Mouse (Mus musculus): Measurements from ENCODE around the gene Ncoa7.

Ncoa7 gene

DNA sequence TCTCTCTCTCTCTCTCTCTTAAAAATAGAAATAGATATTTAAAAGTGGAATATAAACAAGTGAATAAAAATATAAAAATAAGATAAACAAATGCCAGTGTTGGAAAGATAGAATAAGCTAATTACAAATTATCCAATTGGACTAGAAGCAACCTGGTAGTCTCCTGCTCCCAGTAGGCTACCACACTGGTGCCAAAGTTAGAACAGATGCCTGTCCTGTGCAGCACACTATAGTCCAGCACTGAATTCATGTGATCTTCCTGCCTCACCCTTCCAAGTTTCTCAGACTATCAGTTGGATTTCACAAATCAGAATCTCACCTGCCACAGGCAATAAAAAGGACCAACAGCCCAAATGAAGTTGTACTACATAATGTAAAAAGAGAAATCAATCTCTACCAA, 59.9 kb downstream of the Ncoa7 start:
- no peak for DNase-seq

DNA sequence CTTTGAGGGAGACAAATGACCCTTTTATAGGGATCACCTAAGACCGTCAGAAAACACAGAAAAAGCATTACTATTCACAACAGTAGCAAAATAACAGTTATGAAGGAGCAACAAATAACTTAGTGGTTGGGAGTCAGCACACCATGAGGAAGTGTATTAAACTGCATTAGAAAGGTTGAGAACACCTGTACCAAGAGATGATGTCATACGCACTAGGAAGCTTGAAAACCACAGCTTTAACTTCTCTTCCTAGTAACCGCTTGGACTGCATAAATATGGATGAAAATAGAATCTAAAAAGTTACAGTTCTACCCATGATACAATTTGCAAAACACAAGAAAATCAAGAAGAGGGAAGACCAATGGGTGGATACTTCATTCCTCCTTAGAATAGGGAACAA, 64.7 kb downstream of the Ncoa7 start:
- no peak for DNase-seq

DNA sequence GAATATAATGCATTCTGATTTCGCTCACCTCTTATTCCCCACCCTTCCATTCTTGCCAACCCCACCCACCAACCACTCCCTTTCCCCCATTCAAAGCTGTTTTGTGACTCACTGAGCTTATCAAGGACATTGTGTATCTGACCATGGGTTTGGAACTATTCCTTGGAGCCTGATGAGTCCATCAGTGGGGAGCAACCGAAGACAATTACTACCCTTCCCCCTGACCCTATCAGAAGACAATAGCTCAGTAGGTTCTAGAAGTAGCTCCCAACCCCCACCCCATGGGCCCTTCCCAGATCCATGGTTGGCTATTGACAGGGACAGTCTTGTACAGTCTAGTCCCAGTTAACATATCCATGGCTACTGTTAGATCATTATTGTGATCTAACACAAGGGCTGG, 65.8 kb downstream of the Ncoa7 start:
- no peak for DNase-seq

DNA sequence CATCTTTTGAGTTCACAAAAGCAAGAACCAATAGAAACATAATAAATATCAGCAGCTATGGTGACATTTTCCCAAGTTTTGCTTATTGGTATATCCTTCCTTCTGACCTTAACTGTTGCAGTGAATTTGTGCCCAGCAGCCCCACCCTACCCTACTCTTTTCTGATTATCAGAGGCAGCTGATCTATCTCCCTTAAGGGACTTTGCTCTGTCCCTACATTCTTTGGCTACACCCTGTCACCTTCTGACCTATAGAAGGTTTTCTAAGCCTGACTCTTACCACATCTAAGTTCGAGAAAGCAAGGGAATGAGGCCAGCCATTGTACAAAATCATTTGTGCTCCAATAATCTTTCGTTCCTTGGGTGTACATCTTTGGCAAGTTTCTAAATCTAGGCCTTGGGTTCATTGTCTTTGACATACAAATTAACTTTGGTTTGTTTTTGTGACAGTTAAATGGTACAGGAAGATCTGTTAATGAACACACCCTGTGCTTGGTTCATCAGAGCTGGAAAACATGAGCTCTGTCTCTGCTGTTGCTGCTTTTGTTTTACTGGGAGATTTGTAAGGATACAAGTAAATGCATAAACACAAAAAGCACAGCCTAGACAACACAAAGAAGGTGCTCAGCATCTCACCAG, 69.9 kb downstream of the Ncoa7 start:
- no peak for DNase-seq

DNA sequence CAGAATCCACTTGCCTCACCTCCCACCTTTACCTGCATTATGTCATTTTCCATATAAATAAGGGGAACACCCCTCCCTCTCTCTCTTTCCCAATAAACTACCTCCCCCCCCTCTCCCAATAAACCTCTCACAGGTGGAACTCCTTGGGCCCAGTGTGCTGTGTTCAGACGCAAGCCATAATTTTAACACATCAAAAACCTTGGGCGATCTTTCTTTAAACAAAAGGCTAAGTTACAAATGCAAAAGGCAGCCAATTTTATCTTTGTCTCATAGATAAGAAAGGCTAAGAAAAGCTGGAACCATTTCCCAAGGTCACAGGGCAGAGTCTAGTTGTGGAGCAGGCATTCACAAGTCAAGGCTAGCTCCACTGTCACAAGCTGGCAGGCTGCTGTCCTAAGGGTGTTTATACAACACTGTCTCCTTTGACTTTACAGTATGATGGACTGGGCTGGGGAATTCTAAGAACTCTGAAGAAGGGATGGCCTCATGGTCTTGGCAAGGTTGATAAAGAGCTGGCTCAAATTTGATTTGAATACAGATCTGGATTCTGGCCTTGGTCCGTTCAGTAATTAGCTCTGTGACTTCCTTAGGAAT, 71.7 kb downstream of the Ncoa7 start:
- peak; percentile 28 for DNase-seq

DNA sequence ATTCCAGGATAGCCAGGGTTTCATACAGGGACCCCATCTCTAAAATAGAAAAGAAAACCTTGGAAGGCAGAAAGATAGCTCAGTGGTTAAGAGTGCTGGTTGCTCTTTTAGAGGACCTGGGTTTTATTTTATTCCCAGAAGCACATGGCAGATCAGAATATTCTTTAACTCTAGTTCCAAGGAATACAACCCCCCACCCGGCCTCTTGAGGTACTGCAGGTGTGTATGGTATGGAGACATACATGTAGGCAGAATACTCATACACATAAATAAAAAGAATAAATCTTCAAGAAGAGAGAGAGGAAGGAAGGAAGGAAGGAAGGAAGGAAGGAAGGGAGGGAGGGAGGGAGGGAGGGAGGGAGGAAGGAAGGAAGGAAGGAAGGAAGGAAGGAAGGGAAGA, 72.3 kb downstream of the Ncoa7 start:
- DNase-seq = no peak

DNA sequence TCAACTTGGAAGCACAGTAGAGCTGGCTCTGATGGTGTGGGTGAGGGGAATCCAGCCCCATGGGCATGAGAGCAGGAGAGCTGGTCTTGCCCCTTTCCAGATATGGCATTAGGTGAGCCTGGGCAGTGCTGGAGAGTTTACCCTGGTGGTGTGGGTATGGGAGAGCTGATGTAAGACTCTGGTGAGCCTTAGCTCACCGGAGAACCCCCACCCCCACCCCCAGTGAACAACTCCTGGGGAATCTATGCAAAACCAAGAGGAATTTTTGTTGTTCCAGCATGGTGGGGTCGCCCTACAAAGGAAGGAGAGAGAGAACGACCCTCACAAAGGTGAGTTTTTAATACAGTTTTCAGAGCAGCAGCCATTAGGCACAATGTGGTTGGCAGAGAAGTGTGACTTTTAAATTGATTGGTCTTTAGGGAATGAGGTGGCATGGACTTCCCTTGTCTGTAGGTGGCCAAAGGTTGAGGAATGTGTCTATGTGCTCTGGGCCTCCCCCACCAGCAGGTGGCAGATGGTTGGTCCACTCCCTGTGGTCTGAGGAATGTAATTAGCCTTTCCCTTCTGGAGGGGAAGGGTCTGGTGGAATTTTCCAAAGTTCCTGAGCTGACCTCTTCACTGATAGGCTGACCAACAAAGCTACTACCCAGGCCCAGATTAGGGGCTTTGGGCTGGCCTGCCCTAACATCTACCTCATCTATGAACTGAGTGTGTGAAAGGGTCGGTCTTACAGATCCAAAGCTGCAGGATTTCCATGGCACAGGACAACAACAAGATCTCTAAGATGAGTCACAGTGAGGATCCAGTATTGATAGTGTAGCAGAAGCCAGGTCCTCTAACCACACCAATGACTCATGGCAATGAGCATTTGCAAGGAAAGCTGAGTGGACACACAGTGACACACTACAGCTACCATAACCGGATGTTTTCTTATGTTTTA, 73.7 kb downstream of the Ncoa7 start:
- DNase-seq = peak; percentile 20

DNA sequence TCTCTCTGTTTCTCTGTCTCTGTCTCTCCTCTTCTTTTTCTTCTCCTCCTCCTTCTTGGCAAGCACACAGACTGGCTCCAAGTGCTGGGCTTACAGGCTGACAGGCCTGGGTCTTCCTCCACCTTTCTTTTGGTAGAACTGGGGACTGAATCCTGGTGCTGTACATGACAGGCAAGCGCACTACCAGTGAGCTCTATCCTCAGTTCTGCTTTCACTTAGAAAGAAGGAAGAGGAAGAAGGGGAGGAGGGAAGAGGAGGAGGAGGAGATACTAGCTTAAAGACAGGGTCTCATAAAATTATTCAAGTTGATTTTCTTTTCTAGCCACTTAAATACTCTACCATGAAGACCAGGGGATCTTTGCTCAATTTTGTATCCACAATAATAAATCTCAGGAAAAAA, 80.1 kb downstream of the Ncoa7 start:
- DNase-seq = no peak

DNA sequence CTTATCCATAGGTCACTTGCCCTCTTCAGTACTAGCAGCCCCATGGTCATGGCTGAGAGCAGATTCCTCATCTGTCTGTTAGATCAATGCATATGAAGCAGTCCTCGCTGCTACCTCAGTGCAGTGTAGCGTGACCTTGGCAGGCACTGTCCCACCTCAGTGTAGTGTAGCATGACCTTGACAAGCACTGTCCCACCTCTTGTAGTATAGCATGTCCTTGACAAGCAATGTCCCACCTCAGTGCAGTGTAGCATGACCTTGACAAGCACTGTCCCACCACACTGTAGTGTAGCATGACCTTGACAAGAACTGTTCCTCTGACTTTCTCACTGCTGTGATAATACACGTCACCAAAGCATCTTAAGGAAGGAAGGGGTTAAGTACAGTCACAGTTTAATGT, 82.6 kb downstream of the Ncoa7 start:
- no peak for DNase-seq

DNA sequence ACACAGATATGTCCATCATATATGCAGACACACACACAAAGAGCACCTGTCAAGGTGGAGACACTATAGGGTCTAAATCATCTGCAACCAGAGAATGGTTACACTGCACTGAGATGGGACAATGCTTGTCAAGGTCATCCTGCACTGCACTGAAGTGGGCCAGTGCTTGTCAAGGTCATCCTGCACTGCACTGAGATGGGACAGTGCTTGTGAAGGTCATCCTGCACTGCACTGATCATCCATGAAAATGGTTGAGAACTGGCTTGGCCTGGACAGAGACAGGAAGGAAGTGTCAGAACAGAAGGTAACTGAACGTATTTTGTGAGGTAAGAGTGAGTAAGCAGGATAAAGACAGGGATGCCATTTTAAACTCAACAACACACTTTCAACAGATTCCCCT, 83.2 kb downstream of the Ncoa7 start:
- no peak for DNase-seq

DNA sequence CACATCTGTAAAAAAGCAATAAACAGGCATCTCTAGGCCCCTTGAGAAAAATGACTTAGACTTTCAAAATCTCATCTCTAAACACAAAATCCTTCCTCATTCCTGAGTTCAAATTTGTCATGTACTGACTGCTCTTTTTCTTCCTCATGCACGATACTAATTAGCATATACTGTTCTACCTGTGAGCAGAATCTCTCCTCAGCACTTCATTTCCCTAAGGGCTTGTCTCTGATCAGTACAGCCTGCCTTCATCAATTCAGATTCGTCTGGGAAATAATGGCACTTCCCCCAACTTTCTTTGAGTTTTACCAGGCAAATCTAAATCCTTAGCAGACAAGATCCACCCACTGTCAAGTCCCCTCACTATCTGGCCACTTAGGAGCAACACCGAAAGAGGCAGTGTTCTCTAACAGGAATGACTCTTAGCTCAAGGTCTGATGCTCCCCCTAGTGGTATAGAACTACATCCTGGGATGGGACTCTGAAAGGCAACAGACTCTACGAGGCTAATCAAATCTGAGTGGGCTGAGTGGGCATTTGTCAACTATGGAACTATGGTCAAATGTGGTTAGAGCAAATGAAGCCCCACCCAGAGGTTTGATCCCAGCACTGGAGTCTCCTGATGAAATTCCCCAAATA, 84.3 kb downstream of the Ncoa7 start:
- DNase-seq = peak; percentile 57

DNA sequence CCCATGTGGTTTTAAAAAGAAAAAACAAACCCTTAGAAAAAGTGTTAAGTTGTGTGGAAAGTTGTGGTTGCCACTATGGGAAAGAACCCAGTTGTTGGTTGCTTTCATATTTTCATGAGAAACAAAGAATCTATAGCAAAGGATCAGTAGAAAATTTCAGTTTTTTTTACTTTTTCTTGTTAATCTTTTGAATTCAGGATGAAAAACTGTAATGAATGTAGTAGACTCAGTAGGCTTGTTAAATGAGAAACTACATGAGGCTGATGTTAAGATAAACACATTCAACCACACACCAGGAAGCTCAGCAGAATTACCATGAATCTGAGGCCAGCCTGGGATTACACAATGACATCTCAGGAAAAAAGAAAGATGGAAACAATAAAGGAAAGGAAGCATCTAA, 87.0 kb downstream of the Ncoa7 start:
- no peak for DNase-seq

DNA sequence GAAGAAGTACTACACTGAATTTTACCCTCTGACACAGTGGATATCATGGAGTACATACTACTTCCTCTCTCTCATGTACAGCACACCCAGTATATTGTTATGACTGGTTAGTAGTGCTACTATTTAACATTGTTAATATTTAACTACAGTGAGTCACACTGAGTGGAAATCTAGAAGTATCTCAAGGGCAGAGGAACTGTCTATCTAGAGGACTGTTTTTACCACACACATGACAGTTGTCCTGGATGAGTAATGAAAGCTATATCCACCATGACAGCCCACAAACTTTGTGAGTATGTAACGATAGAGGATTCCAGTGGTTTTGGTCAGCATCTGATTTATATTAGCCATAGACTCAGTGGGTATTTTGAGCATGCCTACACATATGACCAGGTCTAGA, 90.6 kb downstream of the Ncoa7 start:
- no peak for DNase-seq

DNA sequence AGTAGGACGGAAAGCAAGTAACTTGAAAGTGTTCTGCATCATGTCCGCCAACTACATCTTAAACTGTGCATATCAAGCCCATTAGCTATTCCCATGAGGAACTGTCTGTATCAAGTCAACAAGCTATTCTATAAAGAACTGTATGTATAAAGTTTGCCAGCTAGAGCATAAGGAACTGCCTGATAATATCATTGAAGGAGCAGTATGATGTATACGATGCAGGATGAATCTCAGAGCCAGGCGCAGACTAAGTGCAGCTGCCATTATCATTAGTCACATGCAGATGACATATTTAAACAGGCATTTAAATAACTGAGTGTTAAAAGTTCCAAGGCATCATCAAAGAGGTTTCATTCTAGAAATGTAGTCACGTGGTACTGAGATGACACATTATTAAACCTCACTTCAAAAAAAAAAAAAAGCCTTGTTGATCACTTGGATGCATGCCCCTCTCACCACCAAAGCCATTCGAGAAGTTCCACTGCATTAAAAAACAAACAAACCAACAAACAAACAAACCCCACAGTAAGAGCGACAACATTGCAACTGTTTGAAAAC, 93.2 kb downstream of the Ncoa7 start:
- DNase-seq = no peak

DNA sequence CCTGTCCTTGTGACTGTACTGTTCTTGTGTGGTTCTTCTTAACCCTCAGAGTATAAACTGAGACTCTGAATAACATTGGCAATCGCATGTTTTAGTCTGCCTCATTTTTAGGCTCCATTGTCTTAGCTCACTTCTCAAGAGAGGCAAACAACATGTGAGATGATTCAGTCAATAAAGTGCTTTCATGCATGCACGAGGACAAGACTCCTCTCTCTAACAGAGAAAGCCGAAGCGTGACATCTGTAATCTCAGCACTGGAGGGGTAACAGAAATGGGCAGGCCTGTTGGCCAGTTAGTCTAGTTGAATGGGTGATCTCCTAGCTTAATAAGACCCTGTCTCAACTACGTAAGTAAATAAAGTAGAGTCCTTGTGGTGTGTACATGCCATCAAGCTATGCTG, 95.1 kb downstream of the Ncoa7 start:
- no peak for DNase-seq

DNA sequence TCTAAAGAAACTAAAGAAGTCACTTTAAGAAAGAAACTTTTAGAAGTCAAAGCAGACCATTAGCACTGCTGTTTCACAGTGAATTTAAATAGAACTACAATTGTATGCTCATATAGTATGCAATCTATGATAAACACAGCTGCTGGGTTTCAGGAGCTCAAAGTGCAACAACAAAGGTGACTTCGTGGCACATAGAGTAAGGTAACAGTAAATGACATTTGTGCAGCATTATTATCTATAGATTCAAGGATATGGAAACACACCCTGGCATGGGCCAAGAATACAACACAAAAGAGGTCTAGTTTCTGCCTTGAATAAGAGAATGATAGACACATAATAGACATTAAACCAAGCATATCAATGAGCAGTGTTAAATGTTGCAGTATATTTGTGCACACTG, 100.5 kb downstream of the Ncoa7 start:
- DNase-seq = no peak

DNA sequence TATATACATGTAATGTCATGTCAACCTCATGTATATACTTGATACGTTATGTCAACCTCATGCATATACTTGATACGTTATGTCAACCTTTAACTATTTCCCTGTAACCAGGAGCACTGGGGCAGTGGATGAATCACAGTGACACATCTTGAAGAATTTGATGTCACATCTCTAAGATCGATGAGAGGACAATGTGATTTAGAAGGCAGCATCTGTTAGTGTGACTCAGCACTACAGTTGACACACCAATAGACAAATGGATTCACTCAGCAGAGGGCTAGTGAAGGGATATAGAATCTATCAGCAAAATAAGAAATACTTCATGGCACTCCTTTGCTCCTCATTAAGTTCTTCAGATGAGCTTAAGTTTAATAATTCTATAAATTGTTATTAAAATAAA, 116.3 kb downstream of the Ncoa7 start:
- DNase-seq = no peak

DNA sequence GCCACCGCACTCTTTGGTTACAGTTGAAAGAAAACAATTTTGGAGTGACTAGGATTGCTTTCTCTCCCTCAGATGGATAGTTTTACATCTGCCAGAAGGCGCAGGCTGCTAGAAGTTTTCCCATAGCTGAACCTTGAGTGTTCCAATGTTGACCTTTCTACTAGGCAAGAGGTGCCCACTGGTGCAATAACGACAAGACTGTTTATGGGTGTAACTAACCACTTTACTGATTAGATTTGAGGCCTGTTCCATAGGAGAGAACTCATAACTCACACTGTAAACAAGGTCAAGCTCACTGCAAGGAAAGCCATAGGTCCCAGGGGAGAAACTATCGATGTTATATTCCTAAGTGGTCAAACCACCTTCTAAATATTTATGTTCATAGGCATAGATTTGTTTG, 119.7 kb downstream of the Ncoa7 start:
- no peak for DNase-seq

DNA sequence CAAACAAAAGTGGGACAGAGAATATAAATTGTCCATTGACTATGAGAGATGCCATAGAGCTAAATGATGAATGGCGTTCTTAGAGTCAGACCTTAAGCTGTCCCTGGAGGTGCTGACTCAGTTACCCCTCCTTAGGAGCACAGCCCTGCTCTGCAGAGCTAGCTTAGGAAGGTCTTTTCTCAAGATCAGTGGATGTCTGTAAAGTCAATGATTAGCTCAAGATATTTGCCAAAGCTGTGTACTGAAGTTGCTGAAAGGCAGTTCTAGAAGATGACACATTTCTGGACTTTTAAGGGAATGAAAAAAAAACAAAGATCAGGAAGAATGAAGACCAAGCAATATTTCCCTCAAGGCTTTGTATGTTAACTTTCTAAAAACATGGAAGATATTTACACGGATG, 123.4 kb downstream of the Ncoa7 start:
- DNase-seq = no peak

DNA sequence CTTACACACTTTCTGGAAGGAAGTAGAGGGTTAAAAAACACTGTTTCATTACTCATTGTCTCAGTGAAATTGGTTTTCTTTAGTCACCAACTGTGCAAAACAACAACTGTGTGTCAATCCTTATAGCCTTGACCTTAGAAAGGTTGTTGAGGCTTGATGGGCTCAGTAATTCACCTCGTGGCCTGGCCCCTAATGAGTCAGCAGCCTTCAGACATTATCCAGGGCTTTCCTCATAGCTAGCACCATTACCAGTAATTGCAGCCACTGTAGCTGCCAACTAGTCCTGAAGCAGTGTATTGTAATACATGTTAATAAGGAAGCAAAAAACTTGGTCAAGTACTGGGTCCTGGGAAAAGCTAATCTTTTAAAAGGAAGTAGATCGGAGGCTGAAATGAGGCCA, 125.1 kb downstream of the Ncoa7 start:
- DNase-seq = no peak

DNA sequence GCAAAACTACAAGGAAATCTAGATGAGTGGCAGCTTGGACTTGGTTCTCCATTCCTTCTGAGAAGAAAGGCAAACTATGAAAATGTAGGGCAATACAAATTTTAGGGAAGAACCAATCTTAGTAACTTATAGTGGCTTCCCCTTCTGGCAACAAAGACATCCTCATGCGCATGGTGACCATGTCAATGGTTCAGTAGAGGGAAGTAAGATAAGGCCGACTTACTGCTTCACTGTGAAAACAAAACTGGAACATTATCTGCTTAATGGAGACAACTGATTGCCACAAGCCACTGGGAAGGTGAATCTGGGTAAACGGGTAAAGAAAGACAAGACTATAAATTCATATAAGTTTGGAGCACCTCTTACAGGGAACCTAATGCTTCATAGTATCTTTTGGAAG, 128.3 kb downstream of the Ncoa7 start:
- DNase-seq = no peak

DNA sequence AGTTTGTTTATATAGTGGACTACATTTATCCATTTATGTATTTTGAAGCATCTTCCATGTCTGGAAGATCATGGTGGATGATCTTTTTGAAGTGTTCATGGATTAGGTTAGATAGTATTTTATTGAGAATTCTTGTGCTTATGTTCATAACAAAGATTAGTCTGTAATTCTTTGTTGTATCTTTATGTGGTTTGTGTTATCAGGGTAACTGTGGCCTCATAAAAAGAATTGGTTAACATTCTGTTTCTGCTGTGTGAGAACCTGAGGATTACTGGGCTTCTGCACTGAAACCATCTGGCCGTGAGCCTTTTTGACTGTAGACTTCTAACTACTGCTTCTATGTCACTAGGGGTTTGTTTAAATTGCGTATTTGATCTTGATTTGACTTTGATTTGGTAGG, 136.5 kb downstream of the Ncoa7 start:
- DNase-seq = no peak

DNA sequence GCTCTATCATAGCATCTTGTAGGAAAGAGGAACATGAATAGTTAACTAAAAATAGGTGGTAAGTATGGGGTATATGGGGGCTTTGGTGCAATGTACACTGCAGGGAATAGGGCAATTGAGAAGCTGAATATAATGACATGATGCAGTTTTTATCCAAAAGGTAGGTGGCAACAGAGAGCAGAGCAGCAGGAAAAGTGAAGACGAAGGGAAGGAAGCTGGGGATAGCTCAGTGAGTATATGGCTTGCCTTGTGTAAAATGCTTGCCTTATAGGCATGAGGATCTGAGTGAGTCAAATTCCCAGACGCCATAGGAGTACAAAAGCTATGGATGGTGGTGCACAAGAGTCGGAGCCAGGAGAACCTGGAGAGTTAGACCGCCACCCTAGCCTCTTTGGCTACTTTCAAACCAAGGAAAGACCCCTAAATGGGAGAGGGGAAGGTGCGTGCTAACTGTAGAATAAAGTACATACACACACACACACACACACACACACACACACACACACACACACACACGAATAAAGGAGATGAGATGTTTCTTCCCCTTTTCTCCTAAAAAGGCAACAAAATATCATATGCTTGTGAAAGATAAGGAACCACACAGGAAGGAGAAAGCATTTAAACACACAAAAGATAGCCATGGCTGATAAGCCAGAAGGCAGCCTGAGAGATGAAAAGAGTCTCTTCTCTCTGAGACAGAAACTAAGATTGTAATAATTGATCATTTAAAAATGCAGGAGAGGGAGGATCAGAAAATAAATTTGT, 142.4 kb downstream of the Ncoa7 start:
- no peak for DNase-seq
